Mouse (Mus musculus) lung, adult 2 months (tissue): Measurements from ENCODE around the gene Mdm2. TPM values are rescaled to one million over a fixed set of nuclear protein-coding genes. Genes with fewer than 3 reads are reported as not detected.

Experiments used
- DNase-seq: peaks from one replicate; pipeline ENCODE4 v3.0.0; 2022
- H3K4me1 ChIP-seq: fragments of 200-500 bp; 2 replicates; pipeline ENCODE4 v1.6.1; 2011; ENCODE audit warnings: low read length; ENCODE audit not compliant: control insufficient read depth, insufficient read depth
- H3K4me3 ChIP-seq: fragments of 200-500 bp; replicated peaks from 2 replicates; pipeline ENCODE3; 2011; ENCODE audit warnings: low read depth, mild to moderate bottlenecking, control low read depth, low read length; ENCODE audit errors: extremely low read depth
- CTCF ChIP-seq: fragments of 200-500 bp; IDR thresholded peaks from 2 replicates; pipeline ENCODE4 v1.5.1; 2011; ENCODE audit warnings: mild to moderate bottlenecking, low read length, control low read depth; ENCODE audit not compliant: insufficient read depth
- POLR2A ChIP-seq: fragments of 200-500 bp; IDR thresholded peaks from 2 replicates; pipeline ENCODE4 v1.6.1; 2011; ENCODE audit warnings: low read depth, mild to moderate bottlenecking, control low read depth, low read length, borderline replicate concordance; ENCODE audit errors: extremely low read depth
- WGBS: fragments of 180-500 bp; shearing (Covaris S2); methylation state at CpG from one replicate; pipeline ENCODE4 v1.1.7; 2018; 5-methylcytosine and 5-hydroxymethylcytosine counted together
- polyA plus RNA-seq: library from polyadenylated mRNA; depleted of rRNA; stranded (reverse); fragments of >200 nt; gene quantifications from 2 replicates; pipeline ENCODE4 v1.2.3, GENCODE M21; 2012

Mdm2 gene
- polyA plus RNA-seq, 1 experiment, result 39.7 TPM

DNA sequence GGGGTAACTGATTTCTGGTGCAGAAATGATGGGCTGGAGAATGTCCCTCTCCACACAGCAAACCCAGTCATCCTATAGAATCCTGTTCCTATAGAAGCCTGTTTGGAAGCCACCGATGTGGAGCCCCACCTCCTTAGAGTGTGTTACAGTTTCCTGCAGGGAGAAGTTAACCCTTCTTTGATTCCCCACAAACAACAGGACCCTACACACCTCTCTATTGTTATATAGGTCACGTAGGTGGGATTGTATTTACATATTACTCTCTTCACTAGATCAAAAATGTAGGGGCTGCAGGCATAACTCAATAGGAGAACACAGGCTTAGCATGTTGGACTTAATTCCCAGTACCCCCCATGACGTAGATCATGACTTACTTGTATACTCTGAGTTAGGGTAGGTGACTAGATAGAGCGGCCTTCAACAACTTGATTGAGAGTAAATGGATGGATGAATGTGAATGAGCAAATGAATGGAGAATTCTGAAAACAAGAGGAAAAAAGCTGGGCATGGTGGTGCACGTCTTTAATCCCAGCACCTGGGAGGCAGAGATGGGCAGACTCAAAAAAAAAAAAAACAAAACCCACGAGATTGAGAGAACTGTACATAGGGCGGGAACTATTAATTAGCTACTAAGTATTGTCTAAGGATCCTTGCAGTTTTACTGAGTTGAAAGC lies 53.4 kb downstream of the Mdm2 start:
- DNase-seq, result no peak
- 75% methylated on average over 7 of the region's 7 CpGs for WGBS
- H3K4me1 ChIP-seq, result no peaks in the 10 kb centered on the region
- H3K4me3 ChIP-seq, result no peak overlapping the region
- no peak for TF ChIP-seq POLR2A
- TF ChIP-seq CTCF, result no peak

DNA sequence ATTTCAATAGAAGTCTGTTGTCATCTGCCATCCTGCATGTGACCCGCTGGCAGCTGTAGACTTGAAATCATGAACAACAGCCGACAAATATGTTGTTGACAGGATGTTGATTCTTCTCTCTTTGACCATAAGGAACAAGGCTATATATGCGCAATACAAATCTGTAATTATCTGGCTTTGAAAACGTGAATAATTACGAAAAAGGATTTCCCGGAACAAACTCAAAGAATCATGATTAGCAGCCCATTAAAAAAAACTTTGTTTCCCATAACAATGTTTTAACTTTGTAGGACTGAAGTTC lies 53.9 kb downstream of the Mdm2 start:
- TF ChIP-seq CTCF, result no peak
- TF ChIP-seq POLR2A, result no peak
- Histone ChIP-seq H3K4me1 (peaks cover 2% of the 10 kb centered on the region; the same call in 1 of the 2 replicates), H3K4me3 (no peak overlapping the region)
- WGBS, result 77% methylated on average over 6 of the region's 6 CpGs
- no peak for DNase-seq

DNA sequence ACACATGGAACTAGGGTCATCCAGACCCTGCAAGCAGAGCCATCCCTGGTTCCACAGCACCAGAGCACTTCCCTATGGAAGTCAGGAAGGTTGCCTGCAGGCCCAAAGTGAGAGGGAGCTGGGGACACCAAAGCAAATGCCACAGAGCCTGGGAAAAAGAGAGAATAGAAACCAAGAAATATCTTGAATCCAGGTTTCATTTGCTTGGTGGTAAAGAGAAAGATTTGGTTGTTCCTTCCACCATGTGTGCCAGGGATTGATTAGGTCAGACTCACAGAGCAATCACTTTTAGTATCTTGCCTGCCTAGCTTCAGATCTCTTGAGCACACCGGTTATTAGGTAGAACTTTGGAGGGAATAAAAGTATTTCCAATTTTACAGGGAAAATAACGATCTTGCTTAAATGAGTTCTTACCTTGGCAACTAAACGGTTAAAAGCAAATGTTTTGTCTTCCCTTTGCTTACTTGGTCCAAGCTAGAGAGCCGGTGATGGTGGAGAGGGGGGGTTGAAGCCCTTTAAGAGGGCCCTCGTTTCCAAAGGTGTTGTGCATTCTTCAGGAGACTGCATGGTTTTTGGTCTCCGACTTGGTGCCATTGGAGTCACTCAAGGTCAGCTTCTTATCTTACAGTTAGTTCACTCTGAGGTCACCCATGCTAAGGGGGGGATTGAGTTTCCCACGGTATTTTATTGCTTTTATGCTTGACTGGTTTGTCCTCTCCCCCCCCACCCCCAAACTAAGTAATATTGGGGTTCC lies 54.5 kb downstream of the Mdm2 start:
- Histone ChIP-seq H3K4me3 (no peak overlapping the region), H3K4me1 (peaks cover 2% of the 10 kb centered on the region; the same call in 1 of the 2 replicates)
- 49% methylated on average over 7 of the region's 7 CpGs for WGBS
- TF ChIP-seq CTCF (no peak), POLR2A (no peak)
- DNase-seq, result no peak

DNA sequence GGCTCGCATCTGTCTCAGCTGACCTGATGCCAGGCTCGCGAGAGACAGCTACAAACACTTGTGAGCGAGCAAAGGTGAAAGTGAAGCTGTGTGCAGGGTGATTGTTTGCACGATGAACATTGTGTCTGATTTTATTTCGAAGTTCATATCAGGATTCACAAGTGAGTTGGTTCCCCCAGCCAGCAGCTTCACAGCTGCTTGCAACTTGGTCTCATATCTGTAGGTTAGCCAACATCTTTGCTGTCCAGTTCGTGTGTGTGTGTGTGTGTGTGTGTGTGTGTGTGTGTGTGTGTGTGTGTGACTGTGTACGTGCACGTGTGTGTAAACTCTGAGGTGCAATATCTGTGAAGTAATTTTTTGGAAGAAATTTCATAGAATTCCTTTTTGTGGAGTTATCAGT lies 55.1 kb downstream of the Mdm2 start:
- WGBS, result 73% methylated on average over 9 of the region's 9 CpGs
- Histone ChIP-seq H3K4me3 (no peak overlapping the region), H3K4me1 (peaks cover 5% of the 10 kb centered on the region)
- no peak for TF ChIP-seq POLR2A
- no peak for TF ChIP-seq CTCF
- DNase-seq, result no peak

DNA sequence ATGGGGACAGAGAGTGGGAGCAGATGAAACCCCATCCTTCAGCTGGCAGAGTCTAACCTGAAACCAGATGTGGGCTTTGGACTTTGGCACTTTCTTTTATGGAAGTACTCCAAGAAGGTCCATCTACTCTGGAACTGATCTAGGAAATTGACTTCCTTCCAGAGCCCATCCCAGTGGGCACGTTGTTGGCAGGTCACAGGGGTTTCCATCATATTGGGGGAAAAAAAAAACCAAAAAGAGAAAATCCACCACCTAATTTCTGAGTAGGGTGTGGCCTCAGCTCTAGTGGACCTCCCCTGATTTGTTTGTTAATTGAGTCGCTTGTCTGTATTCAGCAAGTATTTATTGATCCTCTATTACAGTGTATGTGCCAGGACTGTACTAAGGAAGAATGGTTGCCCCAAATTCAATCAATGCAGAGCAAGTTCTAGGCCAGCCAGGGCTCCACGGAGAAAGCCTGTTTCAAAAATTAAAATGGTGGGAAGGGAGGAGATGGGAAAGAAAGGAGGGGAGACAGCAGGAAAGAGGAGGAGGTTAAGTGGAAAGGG lies 55.9 kb downstream of the Mdm2 start:
- TF ChIP-seq POLR2A, result no peak
- no peak for TF ChIP-seq CTCF
- Histone ChIP-seq H3K4me3 (no peak overlapping the region), H3K4me1 (peaks cover 5% of the 10 kb centered on the region)
- no peak for DNase-seq
- 70% methylated on average over 3 of the region's 3 CpGs for WGBS

DNA sequence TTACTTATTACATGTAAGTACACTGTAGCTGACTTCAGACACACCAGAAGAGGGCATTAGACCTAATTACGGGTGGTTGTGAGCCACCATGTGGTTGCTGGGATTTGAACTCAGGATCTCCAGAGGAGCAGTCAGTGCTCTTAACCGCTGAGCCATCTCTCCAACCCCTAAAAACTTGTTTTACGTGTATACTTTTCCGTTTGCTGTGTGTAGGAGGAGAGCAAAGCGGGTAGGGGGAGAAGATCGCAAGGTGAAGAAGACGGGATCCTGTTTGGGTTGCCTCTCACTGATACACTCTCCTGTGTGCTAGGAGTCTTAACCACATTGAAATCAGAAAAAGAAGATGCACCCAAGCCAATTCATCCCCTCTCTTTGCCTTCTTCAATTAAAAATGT lies 56.8 kb downstream of the Mdm2 start:
- TF ChIP-seq POLR2A (no peak), CTCF (no peak)
- WGBS, result 91% methylated on average over 7 of the region's 7 CpGs

DNA sequence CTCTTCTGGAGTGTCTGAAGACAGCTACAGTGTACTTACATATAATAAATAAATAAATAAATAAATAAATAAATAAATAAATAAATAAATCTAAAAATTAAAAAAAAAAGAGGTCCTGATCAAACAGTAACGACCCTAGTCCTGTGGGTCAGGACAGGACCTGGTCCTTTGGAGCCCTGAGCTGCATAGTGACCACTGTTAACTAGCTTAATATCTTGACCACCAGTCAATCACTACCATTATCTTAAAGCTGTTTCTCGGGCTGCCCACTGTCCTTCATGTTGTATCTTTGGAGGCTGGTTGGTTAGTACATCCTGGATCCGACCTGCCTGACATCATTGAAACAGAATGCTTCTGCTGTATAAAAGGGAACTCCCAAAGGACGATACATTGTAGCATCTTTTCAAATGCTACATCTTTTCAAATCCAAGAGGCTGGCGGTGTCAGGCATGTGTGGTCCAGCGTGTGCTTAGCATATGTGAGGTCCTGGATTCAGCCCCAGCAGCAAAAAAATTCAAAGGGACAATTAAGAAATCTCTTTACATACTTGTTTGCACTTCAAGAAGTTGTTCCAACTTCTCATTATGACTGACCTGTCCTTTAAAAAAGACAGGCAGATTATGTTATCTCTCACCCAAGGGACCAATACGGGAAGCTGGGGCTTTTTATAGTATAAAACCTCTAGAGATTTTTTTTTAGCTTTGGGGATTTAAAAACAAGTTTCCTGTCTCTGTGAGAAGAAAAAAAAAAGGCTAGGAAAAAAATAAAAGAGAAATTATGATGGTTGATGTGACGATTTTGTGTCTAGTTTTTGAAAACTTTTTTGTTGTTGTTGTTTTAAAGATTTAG lies 57.4 kb downstream of the Mdm2 start:
- peaks cover 5% of the 10 kb centered on the region for H3K4me1 ChIP-seq
- WGBS, result 71% methylated on average over 8 of the region's 8 CpGs
- TF ChIP-seq CTCF, result no peak
- TF ChIP-seq POLR2A, result no peak
- H3K4me3 ChIP-seq, result no peak overlapping the region
- DNase-seq, result no peak

More for the DNA sequence above, 56.8 kb downstream of the Mdm2 start:
- Histone ChIP-seq H3K4me1 (peaks cover 5% of the 10 kb centered on the region), H3K4me3 (no peak overlapping the region)
- no peak for DNase-seq

DNA sequence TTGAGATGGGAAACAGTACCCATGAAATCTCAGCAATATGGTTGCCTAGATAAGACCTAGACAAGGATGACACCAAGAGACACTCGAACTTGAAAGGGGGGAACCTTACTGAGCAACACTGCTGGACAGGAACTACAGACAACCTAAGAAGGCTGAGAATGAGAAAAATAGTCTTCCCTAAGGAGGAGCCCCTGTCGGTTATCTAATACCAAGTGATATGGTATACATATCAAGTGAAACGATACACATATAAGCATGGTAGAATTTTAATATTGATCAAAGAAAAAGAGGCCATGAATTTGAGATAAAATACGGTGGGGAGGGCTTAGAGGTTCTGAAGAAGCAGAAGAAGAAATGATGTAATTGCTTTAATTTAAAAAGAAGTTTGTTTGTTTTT lies 58.2 kb downstream of the Mdm2 start:
- no peak for DNase-seq

DNA sequence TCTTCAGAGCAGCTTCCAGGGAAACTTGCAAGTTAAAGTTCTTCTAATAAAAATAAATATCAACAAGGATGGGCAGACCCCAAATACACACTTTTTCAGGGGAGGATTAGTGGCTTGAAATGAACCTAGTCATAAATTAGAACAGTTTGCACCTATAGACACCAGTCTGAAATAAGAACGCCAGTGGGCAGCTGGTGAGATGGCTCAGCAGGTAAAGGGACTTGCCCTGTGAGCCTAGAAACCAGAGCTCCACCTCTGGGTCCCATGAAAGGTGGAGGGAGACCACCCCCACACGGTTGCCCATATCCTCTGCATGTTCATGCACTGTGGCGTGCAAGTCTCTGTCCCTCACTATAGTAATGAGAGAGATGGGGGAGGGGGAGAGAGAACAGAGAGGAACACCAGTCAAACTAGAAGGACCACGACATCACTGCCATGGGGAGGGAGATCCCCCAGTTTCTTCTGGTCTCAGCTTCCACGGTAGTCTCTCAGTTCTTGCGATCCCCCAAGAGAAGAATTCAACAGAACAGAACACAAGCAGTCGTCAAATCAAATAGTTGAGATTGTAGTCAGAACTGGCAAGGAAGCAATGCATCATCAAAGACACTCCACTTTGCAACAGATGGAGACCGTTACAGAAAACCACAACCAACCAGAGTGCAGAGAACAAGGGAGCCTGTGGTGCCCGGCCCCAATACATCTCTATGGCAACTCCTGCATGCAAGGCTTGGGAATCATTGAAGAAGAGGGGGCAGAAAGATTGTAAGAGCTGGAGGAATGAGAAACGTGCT lies 58.8 kb downstream of the Mdm2 start:
- no peak for DNase-seq
- Histone ChIP-seq H3K4me3 (no peak overlapping the region), H3K4me1 (peaks cover 5% of the 10 kb centered on the region)
- TF ChIP-seq CTCF (no peak), POLR2A (no peak)
- WGBS, result 60% methylated on average over 10 of the region's 10 CpGs

More for the DNA sequence above, 58.2 kb downstream of the Mdm2 start:
- no peak for TF ChIP-seq POLR2A
- TF ChIP-seq CTCF, result no peak
- H3K4me3 ChIP-seq, result no peak overlapping the region
- 88% methylated on average over 4 of the region's 4 CpGs for WGBS
- peaks cover 5% of the 10 kb centered on the region for H3K4me1 ChIP-seq
